Mouse (Mus musculus) ES-Bruce4 (cell line): Measurements from ENCODE around the gene Masp1.

Experiments
- CTCF ChIP-seq: IDR thresholded peaks from one replicate; pipeline ENCODE4 v1.8.1; 2011; ENCODE audit warnings: low read depth, low read length
- POLR2A ChIP-seq: IDR thresholded peaks from one replicate; pipeline ENCODE4 v1.8.1; 2011; ENCODE audit warnings: low read length; ENCODE audit not compliant: insufficient read depth

DNA sequence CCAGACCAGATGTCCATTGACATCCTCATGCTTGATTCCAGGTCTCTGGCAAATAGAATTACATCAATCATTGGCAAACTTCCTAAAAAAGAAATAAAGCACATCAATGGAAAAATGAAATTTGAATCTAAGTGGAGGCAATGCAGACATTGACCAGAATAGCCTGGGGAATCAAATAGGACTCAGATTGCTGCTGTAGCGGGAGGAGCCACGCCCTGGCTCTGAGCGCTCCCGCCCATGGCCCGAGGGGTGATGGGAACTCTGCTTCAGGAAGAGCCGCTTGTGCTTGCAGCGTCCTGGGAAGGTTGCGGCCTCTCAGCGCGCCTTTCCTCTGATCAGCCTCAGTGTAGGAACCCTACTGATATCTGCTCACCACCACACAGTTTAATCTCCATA is 104.4 kb downstream of the Masp1 start:
- TF ChIP-seq CTCF = no peak
- TF ChIP-seq POLR2A = no peak
